Mouse (Mus musculus): Measurements from ENCODE around the gene Fzd5. TPM values are rescaled to one million over a fixed set of nuclear protein-coding genes. Genes with fewer than 3 reads are reported as not detected.
A peak's percentile ranks its signal among the peaks of the same experiment; 100 is the strongest.

The Fzd5 gene
- polyA plus RNA-seq, 1 experiment, result 8.3 TPM

GRCm38 (mm10) chr1:64716589-64717304 lies 20.8 kb downstream of the Fzd5 start:
- Histone ChIP-seq H3K27ac (ENCODE audit: insufficient read depth, low read length) (peak overlapping the region; percentile 47), H3K4me3 (ENCODE audit: insufficient read depth, low read length) (no peak overlapping the region), H3K4me1 (ENCODE audit: control insufficient read depth, insufficient read depth, low read length) (peaks cover 20% of the 10 kb centered on the region)
- TF ChIP-seq POLR2A (IDR thresholded peaks at IDR 0.05; ENCODE audit: low read depth, low read length) (no peak), CTCF (IDR thresholded peaks at IDR 0.05; ENCODE audit: borderline replicate concordance, insufficient read depth, low read length) (no peak)

- H3K4me1 ChIP-seq (ENCODE audit: control insufficient read depth, insufficient read depth, low read length), result peaks cover 20% of the 10 kb centered on the region
- no peak for TF ChIP-seq CTCF (IDR thresholded peaks at IDR 0.05; ENCODE audit: borderline replicate concordance, insufficient read depth, low read length)
- no peak for TF ChIP-seq POLR2A (IDR thresholded peaks at IDR 0.05; ENCODE audit: low read depth, low read length)
- peak overlapping the region; percentile 47; the same call in 1 of the 2 replicates for H3K27ac ChIP-seq (ENCODE audit: insufficient read depth, low read length)
- no peak overlapping the region for H3K4me3 ChIP-seq (ENCODE audit: insufficient read depth, low read length)
Measured at GRCm38 (mm10) chr1:64715458-64715857, 22.1 kb downstream of the Fzd5 start.

GRCm38 (mm10) chr1:64712006-64712760 lies 25.4 kb downstream of the Fzd5 start:
- TF ChIP-seq CTCF (IDR thresholded peaks at IDR 0.05; ENCODE audit: borderline replicate concordance, insufficient read depth, low read length), result no peak
- TF ChIP-seq POLR2A (IDR thresholded peaks at IDR 0.05; ENCODE audit: low read depth, low read length), result no peak
- no peak overlapping the region for H3K27ac ChIP-seq (ENCODE audit: insufficient read depth, low read length)

GRCm38 (mm10) chr1:64709891-64710290 lies 27.7 kb downstream of the Fzd5 start:
- TF ChIP-seq CTCF (IDR thresholded peaks at IDR 0.05; ENCODE audit: borderline replicate concordance, insufficient read depth, low read length) (no peak), POLR2A (IDR thresholded peaks at IDR 0.05; ENCODE audit: low read depth, low read length) (no peak)
- no peak overlapping the region for H3K27ac ChIP-seq (ENCODE audit: insufficient read depth, low read length)
- no peak overlapping the region for H3K4me3 ChIP-seq (ENCODE audit: insufficient read depth, low read length)
- H3K4me1 ChIP-seq (ENCODE audit: control insufficient read depth, insufficient read depth, low read length), result peaks cover 2% of the 10 kb centered on the region

More at GRCm38 (mm10) chr1:64712006-64712760, 25.4 kb downstream of the Fzd5 start:
- Histone ChIP-seq H3K4me3 (ENCODE audit: insufficient read depth, low read length) (no peak overlapping the region), H3K4me1 (ENCODE audit: control insufficient read depth, insufficient read depth, low read length) (peaks cover 14% of the 10 kb centered on the region)

- Histone ChIP-seq H3K27ac (ENCODE audit: insufficient read depth, low read length) (no peak overlapping the region), H3K4me3 (ENCODE audit: insufficient read depth, low read length) (no peak overlapping the region), H3K4me1 (ENCODE audit: control insufficient read depth, insufficient read depth, low read length) (no peaks in the 10 kb centered on the region)
- TF ChIP-seq CTCF (IDR thresholded peaks at IDR 0.05; ENCODE audit: borderline replicate concordance, insufficient read depth, low read length), result no peak
- no peak for TF ChIP-seq POLR2A (IDR thresholded peaks at IDR 0.05; ENCODE audit: low read depth, low read length)
Measured at GRCm38 (mm10) chr1:64706610-64707009, 30.9 kb downstream of the Fzd5 start.

GRCm38 (mm10) chr1:64705230-64705629 lies 32.3 kb downstream of the Fzd5 start:
- Histone ChIP-seq H3K4me3 (ENCODE audit: insufficient read depth, low read length) (no peak overlapping the region), H3K4me1 (ENCODE audit: control insufficient read depth, insufficient read depth, low read length) (no peaks in the 10 kb centered on the region), H3K27ac (ENCODE audit: insufficient read depth, low read length) (no peak overlapping the region)
- no peak for TF ChIP-seq CTCF (IDR thresholded peaks at IDR 0.05; ENCODE audit: borderline replicate concordance, insufficient read depth, low read length)

- TF ChIP-seq CTCF (IDR thresholded peaks at IDR 0.05; ENCODE audit: borderline replicate concordance, insufficient read depth, low read length) (no peak), POLR2A (IDR thresholded peaks at IDR 0.05; ENCODE audit: low read depth, low read length) (no peak)
- Histone ChIP-seq H3K27ac (ENCODE audit: insufficient read depth, low read length) (no peak overlapping the region), H3K4me1 (ENCODE audit: control insufficient read depth, insufficient read depth, low read length) (peaks cover 3% of the 10 kb centered on the region; the same call in 1 of the 2 replicates), H3K4me3 (ENCODE audit: insufficient read depth, low read length) (no peak overlapping the region)
Measured at GRCm38 (mm10) chr1:64701780-64702179, 35.8 kb downstream of the Fzd5 start.

- H3K4me1 ChIP-seq (ENCODE audit: control insufficient read depth, insufficient read depth, low read length), result peaks cover 5% of the 10 kb centered on the region
- TF ChIP-seq POLR2A (IDR thresholded peaks at IDR 0.05; ENCODE audit: low read depth, low read length) (no peak), CTCF (IDR thresholded peaks at IDR 0.05; ENCODE audit: borderline replicate concordance, insufficient read depth, low read length) (no peak)
- H3K27ac ChIP-seq (ENCODE audit: insufficient read depth, low read length), result no peak overlapping the region
- H3K4me3 ChIP-seq (ENCODE audit: insufficient read depth, low read length), result no peak overlapping the region
Measured at GRCm38 (mm10) chr1:64695156-64695555, 42.4 kb downstream of the Fzd5 start.

GRCm38 (mm10) chr1:64691581-64691980 lies 46.0 kb downstream of the Fzd5 start:
- H3K27ac ChIP-seq (ENCODE audit: insufficient read depth, low read length), result peak overlapping the region; percentile 15; the same call in 1 of the 2 replicates
- TF ChIP-seq CTCF (IDR thresholded peaks at IDR 0.05; ENCODE audit: borderline replicate concordance, insufficient read depth, low read length) (no peak), POLR2A (IDR thresholded peaks at IDR 0.05; ENCODE audit: low read depth, low read length) (peak; percentile 6; the same call in 1 of the 2 replicates)
- peak overlapping the region; percentile 95 for H3K4me3 ChIP-seq (ENCODE audit: insufficient read depth, low read length)
- H3K4me1 ChIP-seq (ENCODE audit: control insufficient read depth, insufficient read depth, low read length), result peaks cover 2% of the 10 kb centered on the region

GRCm38 (mm10) chr1:64691121-64691551 lies 46.4 kb downstream of the Fzd5 start:
- H3K4me3 ChIP-seq (ENCODE audit: insufficient read depth, low read length), result peak overlapping the region; percentile 95
- no peak for TF ChIP-seq CTCF (IDR thresholded peaks at IDR 0.05; ENCODE audit: borderline replicate concordance, insufficient read depth, low read length)
- TF ChIP-seq POLR2A (IDR thresholded peaks at IDR 0.05; ENCODE audit: low read depth, low read length), result no peak
- peak overlapping the region; percentile 15; the same call in 1 of the 2 replicates for H3K27ac ChIP-seq (ENCODE audit: insufficient read depth, low read length)
- peaks cover 2% of the 10 kb centered on the region for H3K4me1 ChIP-seq (ENCODE audit: control insufficient read depth, insufficient read depth, low read length)
